Mouse (Mus musculus): Measurements from ENCODE around the gene Rora. TPM values are rescaled to one million over a fixed set of nuclear protein-coding genes. Genes with fewer than 3 reads are reported as not detected.

The Rora gene
- total RNA-seq (2022), result 10 to 100 TPM; 24.7 to 30.8 (median 25.9) TPM

GRCm38 (mm10) chr9:68653211-68654038 lies at the start of gene Rora:
Gene Rora, plus strand, starts transcription at chr9:68653786.
- peak; percentile 36 for DNase-seq (ENCODE audit: low spot score)

GRCm38 (mm10) chr9:68614006-68614405 lies 39.6 kb upstream of the Rora start:
- no peak for DNase-seq (ENCODE audit: low spot score)

- no peak for DNase-seq (ENCODE audit: low spot score)
These were observed 36.5 kb upstream of the Rora start for GRCm38 (mm10) chr9:68617116-68617515.

- no peak for DNase-seq (ENCODE audit: low spot score)
These were observed 33.5 kb upstream of the Rora start for GRCm38 (mm10) chr9:68620036-68620435.

GRCm38 (mm10) chr9:68620441-68620840 lies 33.1 kb upstream of the Rora start:
- DNase-seq (ENCODE audit: low spot score), result no peak

- no peak for DNase-seq (ENCODE audit: low spot score)
These were observed 28.6 kb upstream of the Rora start for GRCm38 (mm10) chr9:68624981-68625380.

GRCm38 (mm10) chr9:68637301-68637700 lies 16.3 kb upstream of the Rora start:
- DNase-seq (ENCODE audit: low spot score), result no peak

GRCm38 (mm10) chr9:68641123-68641522 lies 12.5 kb upstream of the Rora start:
- DNase-seq (ENCODE audit: low spot score), result no peak

- DNase-seq (ENCODE audit: low spot score), result no peak
These were observed 5.5 kb upstream of the Rora start for GRCm38 (mm10) chr9:68648061-68648460.

GRCm38 (mm10) chr9:68654039-68654332 lies 400 bp downstream of the Rora start:
- no peak for DNase-seq (ENCODE audit: low spot score)

- peak; percentile 16 for DNase-seq (ENCODE audit: low spot score)
These were observed 889 bp downstream of the Rora start for GRCm38 (mm10) chr9:68654333-68655017.

GRCm38 (mm10) chr9:68655018-68656005 lies 1.7 kb downstream of the Rora start:
- DNase-seq (ENCODE audit: low spot score), result peak; percentile 41

GRCm38 (mm10) chr9:68656076-68656795 lies 2.6 kb downstream of the Rora start:
- DNase-seq (ENCODE audit: low spot score), result peak; percentile 27

- DNase-seq (ENCODE audit: low spot score), result no peak
These were observed 3.2 kb downstream of the Rora start for GRCm38 (mm10) chr9:68656796-68657130.

GRCm38 (mm10) chr9:68670731-68671130 lies 17.1 kb downstream of the Rora start:
- DNase-seq (ENCODE audit: low spot score), result no peak

- DNase-seq (ENCODE audit: low spot score), result no peak
These were observed 18.9 kb downstream of the Rora start for GRCm38 (mm10) chr9:68672459-68672858.

GRCm38 (mm10) chr9:68673221-68673620 lies 19.6 kb downstream of the Rora start:
- DNase-seq (ENCODE audit: low spot score), result no peak

- no peak for DNase-seq (ENCODE audit: low spot score)
These were observed 26.3 kb downstream of the Rora start for GRCm38 (mm10) chr9:68679871-68680374.

- DNase-seq (ENCODE audit: low spot score), result no peak
These were observed 30.4 kb downstream of the Rora start for GRCm38 (mm10) chr9:68683938-68684337.

GRCm38 (mm10) chr9:68685562-68685961 lies 32.0 kb downstream of the Rora start:
- DNase-seq (ENCODE audit: low spot score), result no peak

GRCm38 (mm10) chr9:68687251-68687874 lies 33.8 kb downstream of the Rora start:
- no peak for DNase-seq (ENCODE audit: low spot score)
